Mouse (Mus musculus): Measurements from ENCODE around the gene Aff1. TPM values are rescaled to one million over a fixed set of nuclear protein-coding genes. Genes with fewer than 3 reads are reported as not detected.

Gene Aff1
- polyA plus RNA-seq, 1 experiment from 2014 or later, result 19.3 TPM

GRCm38 (mm10) chr5:103664932-103665331 is 27.2 kb upstream of the Aff1 start:
- ATAC-seq (replicated peaks; ENCODE audit: low FRiP score) (no peak), DNase-seq (ENCODE audit: low spot score) (no peak)
- H3K9ac ChIP-seq (ENCODE audit: low read depth, low read length), result no peak overlapping the region
- WGBS, result 78% methylated on average over 9 of the region's 9 CpGs
- no peaks in the 10 kb centered on the region for H3K9me3 ChIP-seq (ENCODE audit: control insufficient read depth, low read length)
- H3K4me3 ChIP-seq (ENCODE audit: low read depth, low read length), result no peak overlapping the region
- no peaks in the 10 kb centered on the region for H3K27me3 ChIP-seq (replicated peaks; ENCODE audit: control insufficient read depth, insufficient read depth, low read length)
- no peaks in the 10 kb centered on the region for H3K4me1 ChIP-seq (replicated peaks; ENCODE audit: control insufficient read depth, insufficient read depth, low read length)
- H3K36me3 ChIP-seq (ENCODE audit: control insufficient read depth, insufficient read depth, low read length), result no peaks in the 10 kb centered on the region
- no peak overlapping the region for H3K27ac ChIP-seq (ENCODE audit: low read depth, low read length)
- H3K4me2 ChIP-seq, result no peak overlapping the region

GRCm38 (mm10) chr5:103665876-103666275 is 26.3 kb upstream of the Aff1 start:
- no peaks in the 10 kb centered on the region for H3K36me3 ChIP-seq (ENCODE audit: control insufficient read depth, insufficient read depth, low read length)
- H3K27me3 ChIP-seq (replicated peaks; ENCODE audit: control insufficient read depth, insufficient read depth, low read length), result no peaks in the 10 kb centered on the region
- DNase-seq (ENCODE audit: low spot score) (no peak), ATAC-seq (replicated peaks; ENCODE audit: low FRiP score) (no peak)
- H3K4me3 ChIP-seq (ENCODE audit: low read depth, low read length), result no peak overlapping the region
- H3K4me1 ChIP-seq (replicated peaks; ENCODE audit: control insufficient read depth, insufficient read depth, low read length), result no peaks in the 10 kb centered on the region
- no peak overlapping the region for H3K27ac ChIP-seq (ENCODE audit: low read depth, low read length)
- no peak overlapping the region for H3K9ac ChIP-seq (ENCODE audit: low read depth, low read length)
- H3K4me2 ChIP-seq, result no peak overlapping the region
- H3K9me3 ChIP-seq (ENCODE audit: control insufficient read depth, low read length), result no peaks in the 10 kb centered on the region
- WGBS, result 75% methylated on average over 2 of the region's 2 CpGs

- no peaks in the 10 kb centered on the region for H3K36me3 ChIP-seq (ENCODE audit: control insufficient read depth, insufficient read depth, low read length)
- H3K4me2 ChIP-seq, result no peak overlapping the region
- ATAC-seq (replicated peaks; ENCODE audit: low FRiP score) (no peak), DNase-seq (ENCODE audit: low spot score) (no peak)
- no peak overlapping the region for H3K9ac ChIP-seq (ENCODE audit: low read depth, low read length)
- H3K4me3 ChIP-seq (ENCODE audit: low read depth, low read length), result no peak overlapping the region
- H3K27ac ChIP-seq (ENCODE audit: low read depth, low read length), result no peak overlapping the region
- 60% methylated on average over 3 of the region's 3 CpGs for WGBS
- no peaks in the 10 kb centered on the region for H3K9me3 ChIP-seq (ENCODE audit: control insufficient read depth, low read length)
- H3K4me1 ChIP-seq (replicated peaks; ENCODE audit: control insufficient read depth, insufficient read depth, low read length), result no peaks in the 10 kb centered on the region
- H3K27me3 ChIP-seq (replicated peaks; ENCODE audit: control insufficient read depth, insufficient read depth, low read length), result no peaks in the 10 kb centered on the region
Observed at GRCm38 (mm10) chr5:103671858-103672257, 20.3 kb upstream of the Aff1 start.

- DNase-seq (ENCODE audit: low spot score) (no peak), ATAC-seq (replicated peaks; ENCODE audit: low FRiP score) (no peak)
- H3K4me3 ChIP-seq (ENCODE audit: low read depth, low read length), result no peak overlapping the region
- H3K9me3 ChIP-seq (ENCODE audit: control insufficient read depth, low read length), result no peaks in the 10 kb centered on the region
- no peak overlapping the region for H3K27ac ChIP-seq (ENCODE audit: low read depth, low read length)
- no peak overlapping the region for H3K4me2 ChIP-seq
- no peaks in the 10 kb centered on the region for H3K4me1 ChIP-seq (replicated peaks; ENCODE audit: control insufficient read depth, insufficient read depth, low read length)
- no peak overlapping the region for H3K9ac ChIP-seq (ENCODE audit: low read depth, low read length)
- H3K36me3 ChIP-seq (ENCODE audit: control insufficient read depth, insufficient read depth, low read length), result no peaks in the 10 kb centered on the region
- WGBS, result 74% methylated on average over 4 of the region's 4 CpGs
- no peaks in the 10 kb centered on the region for H3K27me3 ChIP-seq (replicated peaks; ENCODE audit: control insufficient read depth, insufficient read depth, low read length)
Observed at GRCm38 (mm10) chr5:103673611-103674010, 18.6 kb upstream of the Aff1 start.

GRCm38 (mm10) chr5:103674482-103674881 is 17.7 kb upstream of the Aff1 start:
- Histone ChIP-seq H3K9me3 (ENCODE audit: control insufficient read depth, low read length) (no peaks in the 10 kb centered on the region), H3K36me3 (ENCODE audit: control insufficient read depth, insufficient read depth, low read length) (no peaks in the 10 kb centered on the region), H3K27ac (ENCODE audit: low read depth, low read length) (no peak overlapping the region), H3K4me2 (no peak overlapping the region), H3K4me3 (ENCODE audit: low read depth, low read length) (no peak overlapping the region), H3K9ac (ENCODE audit: low read depth, low read length) (no peak overlapping the region), H3K27me3 (replicated peaks; ENCODE audit: control insufficient read depth, insufficient read depth, low read length) (no peaks in the 10 kb centered on the region), H3K4me1 (replicated peaks; ENCODE audit: control insufficient read depth, insufficient read depth, low read length) (no peaks in the 10 kb centered on the region)
- 66% methylated on average over 6 of the region's 6 CpGs for WGBS
- DNase-seq (ENCODE audit: low spot score) (no peak), ATAC-seq (replicated peaks; ENCODE audit: low FRiP score) (no peak)

GRCm38 (mm10) chr5:103676289-103676881 is 15.8 kb upstream of the Aff1 start:
- Histone ChIP-seq H3K4me2 (no peak overlapping the region), H3K27me3 (replicated peaks; ENCODE audit: control insufficient read depth, insufficient read depth, low read length) (no peaks in the 10 kb centered on the region), H3K9me3 (ENCODE audit: control insufficient read depth, low read length) (no peaks in the 10 kb centered on the region), H3K4me1 (replicated peaks; ENCODE audit: control insufficient read depth, insufficient read depth, low read length) (no peaks in the 10 kb centered on the region), H3K9ac (ENCODE audit: low read depth, low read length) (no peak overlapping the region), H3K36me3 (ENCODE audit: control insufficient read depth, insufficient read depth, low read length) (no peaks in the 10 kb centered on the region), H3K4me3 (ENCODE audit: low read depth, low read length) (no peak overlapping the region), H3K27ac (ENCODE audit: low read depth, low read length) (no peak overlapping the region)
- DNase-seq (ENCODE audit: low spot score) (no peak), ATAC-seq (replicated peaks; ENCODE audit: low FRiP score) (no peak)
- 81% methylated on average over 6 of the region's 6 CpGs for WGBS

- 80% methylated on average over 6 of the region's 6 CpGs for WGBS
- no peak for ATAC-seq (replicated peaks; ENCODE audit: low FRiP score)
Observed at GRCm38 (mm10) chr5:103677894-103678293, 14.3 kb upstream of the Aff1 start.

GRCm38 (mm10) chr5:103678974-103679373 is 13.2 kb upstream of the Aff1 start:
- no peak overlapping the region for H3K4me3 ChIP-seq (ENCODE audit: low read depth, low read length)
- H3K9ac ChIP-seq (ENCODE audit: low read depth, low read length), result no peak overlapping the region
- no peak for ATAC-seq (replicated peaks; ENCODE audit: low FRiP score)
- H3K27ac ChIP-seq (ENCODE audit: low read depth, low read length), result no peak overlapping the region
- WGBS, result 88% methylated on average over 5 of the region's 5 CpGs
- no peak overlapping the region for H3K4me2 ChIP-seq
- H3K27me3 ChIP-seq (replicated peaks; ENCODE audit: control insufficient read depth, insufficient read depth, low read length), result no peaks in the 10 kb centered on the region
- no peak for DNase-seq (ENCODE audit: low spot score)
- no peaks in the 10 kb centered on the region for H3K9me3 ChIP-seq (ENCODE audit: control insufficient read depth, low read length)
- H3K36me3 ChIP-seq (ENCODE audit: control insufficient read depth, insufficient read depth, low read length), result no peaks in the 10 kb centered on the region
- H3K4me1 ChIP-seq (replicated peaks; ENCODE audit: control insufficient read depth, insufficient read depth, low read length), result no peaks in the 10 kb centered on the region

More at GRCm38 (mm10) chr5:103677894-103678293, 14.3 kb upstream of the Aff1 start:
- H3K4me1 ChIP-seq (replicated peaks; ENCODE audit: control insufficient read depth, insufficient read depth, low read length), result no peaks in the 10 kb centered on the region
- no peak overlapping the region for H3K4me3 ChIP-seq (ENCODE audit: low read depth, low read length)
- no peaks in the 10 kb centered on the region for H3K27me3 ChIP-seq (replicated peaks; ENCODE audit: control insufficient read depth, insufficient read depth, low read length)
- H3K36me3 ChIP-seq (ENCODE audit: control insufficient read depth, insufficient read depth, low read length), result no peaks in the 10 kb centered on the region
- H3K27ac ChIP-seq (ENCODE audit: low read depth, low read length), result no peak overlapping the region
- H3K4me2 ChIP-seq, result no peak overlapping the region
- no peak overlapping the region for H3K9ac ChIP-seq (ENCODE audit: low read depth, low read length)
- H3K9me3 ChIP-seq (ENCODE audit: control insufficient read depth, low read length), result no peaks in the 10 kb centered on the region
- DNase-seq (ENCODE audit: low spot score), result no peak

GRCm38 (mm10) chr5:103680381-103680780 is 11.8 kb upstream of the Aff1 start:
- Histone ChIP-seq H3K27ac (ENCODE audit: low read depth, low read length) (no peak overlapping the region), H3K9me3 (ENCODE audit: control insufficient read depth, low read length) (no peaks in the 10 kb centered on the region), H3K27me3 (replicated peaks; ENCODE audit: control insufficient read depth, insufficient read depth, low read length) (no peaks in the 10 kb centered on the region), H3K4me2 (no peak overlapping the region), H3K36me3 (ENCODE audit: control insufficient read depth, insufficient read depth, low read length) (no peaks in the 10 kb centered on the region), H3K4me1 (replicated peaks; ENCODE audit: control insufficient read depth, insufficient read depth, low read length) (no peaks in the 10 kb centered on the region), H3K9ac (ENCODE audit: low read depth, low read length) (no peak overlapping the region), H3K4me3 (ENCODE audit: low read depth, low read length) (no peak overlapping the region)
- DNase-seq (ENCODE audit: low spot score), result peak; percentile 58
- 29% methylated on average over 4 of the region's 4 CpGs for WGBS
- peak; percentile 65; the same call in 1 of the 2 replicates for ATAC-seq (replicated peaks; ENCODE audit: low FRiP score)

All from liver, embryonic 11.5 days (tissue).